Mouse (Mus musculus): Measurements from ENCODE around the gene Prkce.

Prkce gene

DNA sequence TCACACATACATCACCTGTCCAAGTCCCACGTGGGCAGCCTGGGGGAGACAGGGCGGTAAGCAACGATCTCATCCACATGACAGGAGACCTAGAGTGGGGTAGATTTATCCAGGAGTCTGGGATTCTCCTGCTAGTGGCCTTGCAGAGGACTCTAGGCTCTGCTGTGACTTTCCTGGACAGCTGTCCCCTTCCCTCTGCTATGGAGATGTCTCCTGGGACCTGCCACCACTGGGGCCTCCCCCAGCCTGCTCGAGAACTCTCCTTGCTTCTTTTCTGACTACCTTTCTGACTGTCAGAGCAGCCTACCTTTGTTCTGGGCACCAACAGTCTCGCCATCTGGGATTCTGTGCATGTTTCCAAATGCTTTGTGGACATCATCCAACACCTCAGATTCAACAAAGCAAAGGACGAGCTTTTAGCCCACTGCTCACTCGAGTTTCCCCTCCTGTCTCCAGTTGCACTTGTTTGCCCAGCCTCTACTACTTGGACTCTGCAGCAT, 82.9 kb downstream of the Prkce start:
- in situ Hi-C loops (cut with MboI, MseI) = no loop called here

DNA sequence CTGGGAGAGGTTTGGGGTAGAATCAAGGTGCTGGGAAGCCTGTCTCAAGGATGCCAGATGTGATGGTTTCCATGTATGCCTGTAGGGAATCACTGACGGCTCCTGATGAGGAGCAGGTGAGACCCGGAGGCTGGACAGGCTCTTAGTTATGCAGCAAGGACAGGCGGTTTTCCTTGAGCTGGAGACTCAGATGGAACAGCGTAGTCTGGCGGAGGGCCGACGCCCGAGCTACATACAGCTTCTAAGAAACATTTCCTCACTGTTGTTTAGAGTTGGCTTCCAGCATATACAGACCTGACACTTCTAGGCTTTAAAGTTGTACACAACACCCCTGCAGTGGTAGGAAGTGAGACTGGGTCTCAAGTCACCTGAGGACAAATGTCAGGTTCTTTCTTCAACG, 86.3 kb downstream of the Prkce start:
- in situ Hi-C loops (cut with MboI, MseI) = no loop called here

DNA sequence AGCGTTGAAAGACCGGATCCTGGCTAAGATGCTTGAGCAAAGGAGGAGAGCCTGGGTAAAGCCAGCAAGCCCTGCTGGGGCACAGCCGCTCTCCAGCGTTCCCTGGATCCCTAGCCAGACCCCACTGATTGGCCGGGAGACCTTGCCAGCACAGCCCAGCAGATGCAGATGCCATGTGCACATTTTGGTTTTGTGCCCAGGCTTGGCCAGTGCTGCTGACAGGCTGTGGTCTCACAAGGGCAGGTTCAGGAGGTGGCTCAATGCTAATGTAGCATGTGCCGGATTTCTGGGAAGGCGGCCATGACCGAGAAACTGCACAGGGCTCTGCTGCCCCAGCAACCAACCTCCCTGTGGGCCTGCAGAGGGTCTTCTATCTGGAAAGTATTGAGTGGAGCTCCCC, 86.7 kb downstream of the Prkce start:
- in situ Hi-C loops (cut with MboI, MseI) = no loop called here

DNA sequence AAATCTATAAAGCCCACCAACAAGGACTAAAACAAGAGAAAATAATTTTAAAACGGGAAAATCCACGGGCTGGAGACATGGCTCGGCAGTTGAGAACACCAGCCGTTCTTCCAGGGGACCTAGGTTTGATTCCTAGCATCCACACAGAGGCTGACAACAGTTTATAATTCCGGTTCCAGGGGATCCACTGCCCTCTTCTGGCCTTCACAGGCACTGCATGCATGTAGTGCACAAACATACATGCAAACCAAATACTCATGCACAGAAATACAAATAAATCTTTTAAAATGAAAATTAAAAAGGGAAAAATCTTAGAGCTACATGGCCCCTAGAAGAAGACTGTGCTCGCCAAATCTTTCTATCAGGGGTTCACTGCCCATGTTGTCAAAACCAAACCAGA, 87.4 kb downstream of the Prkce start:
- in situ Hi-C loops (cut with MboI, MseI) = no loop called here

DNA sequence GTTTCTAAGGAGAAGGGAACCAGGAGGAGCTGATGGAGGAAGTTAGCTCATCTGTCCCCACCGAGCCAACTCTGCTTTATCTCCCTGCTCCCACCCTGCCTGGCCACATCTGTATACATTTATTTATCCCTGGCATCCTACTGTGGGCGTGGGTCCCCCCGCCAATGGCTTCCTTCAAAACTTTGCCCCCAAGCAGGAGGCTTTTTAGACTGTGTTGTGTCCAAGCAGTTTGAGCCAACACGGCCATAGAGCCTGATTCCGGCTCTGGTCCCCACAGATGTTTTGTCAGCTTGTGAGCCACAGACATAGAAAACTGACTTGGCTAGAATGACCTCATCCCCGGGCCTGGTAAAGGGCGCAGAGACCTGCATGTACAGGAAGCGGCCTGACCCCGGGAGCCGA, 89.1 kb downstream of the Prkce start:
- in situ Hi-C loops (cut with MboI, MseI) = no loop called here

DNA sequence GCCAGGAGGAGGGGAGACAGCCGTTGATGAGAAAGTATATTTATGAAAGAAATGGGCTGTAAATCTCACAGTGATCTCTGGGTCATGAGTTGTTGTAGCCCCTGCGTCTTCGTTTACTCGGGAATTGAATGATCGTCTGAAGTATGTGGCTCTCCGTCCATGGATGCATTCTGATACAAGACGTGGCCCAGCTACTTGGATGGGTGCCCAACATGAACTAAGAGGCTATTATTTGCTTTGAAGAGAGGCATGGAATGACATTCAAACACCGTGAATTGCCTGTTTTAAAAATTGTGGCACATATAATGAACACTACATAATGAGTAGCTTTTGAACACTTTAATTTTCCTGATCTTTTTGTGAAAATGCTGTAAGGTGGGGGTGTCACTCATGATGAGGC, 93.5 kb downstream of the Prkce start:
- in situ Hi-C loops (cut with MboI, MseI) = no loop called here

DNA sequence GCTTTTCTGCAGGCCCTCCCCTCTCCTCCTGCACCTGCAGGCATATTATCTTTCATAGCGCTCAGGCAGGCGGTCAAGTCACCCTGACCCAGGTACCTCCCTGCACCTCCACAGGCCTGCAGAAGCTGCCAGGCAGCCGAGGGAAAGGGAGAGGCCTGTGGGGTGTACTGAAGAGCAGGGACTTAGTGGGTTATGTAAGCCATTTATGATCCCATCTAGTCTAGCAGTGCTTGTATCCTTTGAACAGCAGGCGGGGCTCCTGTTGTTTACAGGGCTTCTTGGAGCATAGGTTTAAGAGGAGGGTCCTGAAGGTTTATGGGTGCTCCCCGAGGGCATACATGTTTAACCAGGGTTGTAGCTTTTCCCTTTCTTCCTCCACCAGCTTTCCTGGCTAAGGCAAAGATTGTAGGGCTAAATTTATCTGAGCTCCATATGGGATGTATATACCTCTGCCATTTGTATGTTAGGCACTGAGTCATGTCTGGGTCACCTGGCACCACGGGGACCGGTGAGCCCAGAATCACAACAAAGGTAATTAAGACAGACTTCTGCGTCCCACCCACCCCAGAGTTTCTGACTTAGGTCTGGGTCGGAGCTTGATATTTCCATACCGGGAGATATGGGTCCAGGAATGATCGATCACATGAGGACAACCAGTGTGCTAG, 96.5 kb downstream of the Prkce start:
- in situ Hi-C loops (cut with MboI, MseI) = no loop called here

DNA sequence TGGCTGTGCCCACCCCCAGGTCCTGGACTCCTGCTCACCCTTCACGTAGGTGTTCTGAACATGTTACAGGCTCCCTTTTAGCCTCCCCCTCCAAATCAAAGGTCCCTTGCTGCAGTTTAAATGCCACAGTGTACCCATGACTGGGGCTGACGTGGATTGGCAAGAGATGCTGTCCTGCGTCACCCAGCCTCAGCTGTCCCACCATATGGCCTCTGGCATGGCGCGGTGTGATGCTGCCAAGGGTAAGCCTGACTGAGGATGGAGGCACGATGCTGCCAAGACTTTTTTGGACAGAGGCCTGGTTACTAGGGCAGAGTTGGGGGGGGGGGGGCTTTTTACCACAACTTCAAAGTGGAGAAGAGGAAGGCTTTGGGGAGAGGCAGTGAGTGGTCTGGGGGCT, 98.5 kb downstream of the Prkce start:
- in situ Hi-C loops (cut with MboI, MseI) = no loop called here

DNA sequence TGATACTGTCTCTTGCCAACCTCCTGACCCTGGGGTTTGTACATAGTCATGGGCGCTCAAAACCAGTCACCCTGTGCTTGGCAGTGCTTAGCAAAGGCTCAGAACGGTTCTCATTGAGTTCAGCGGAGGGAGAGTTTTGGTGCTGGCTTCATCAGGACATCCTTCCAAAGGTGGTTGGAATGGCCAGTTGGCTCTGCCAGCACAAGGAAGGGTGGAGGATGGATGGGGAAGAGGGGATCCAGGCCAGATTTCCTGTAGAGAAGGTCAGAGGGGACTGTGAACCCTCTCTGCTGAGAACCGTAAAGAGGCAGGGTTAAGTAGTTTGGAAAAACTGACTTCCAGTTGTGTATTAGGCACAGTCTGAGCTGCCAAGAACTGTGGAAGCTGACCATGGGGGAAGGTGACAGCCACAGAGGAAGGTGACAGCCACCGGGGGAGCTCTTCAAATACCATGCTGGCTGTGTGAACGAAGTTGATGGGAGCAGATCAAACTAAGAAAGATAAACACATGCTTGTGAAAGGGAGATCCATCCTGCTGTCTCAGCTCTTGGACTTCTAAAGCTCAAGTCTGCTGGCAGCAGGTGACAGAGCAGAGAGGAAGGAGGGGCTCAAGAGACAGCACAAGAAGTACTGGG, 99.7 kb downstream of the Prkce start:
- in situ Hi-C loops (cut with MboI, MseI) = no loop called here

DNA sequence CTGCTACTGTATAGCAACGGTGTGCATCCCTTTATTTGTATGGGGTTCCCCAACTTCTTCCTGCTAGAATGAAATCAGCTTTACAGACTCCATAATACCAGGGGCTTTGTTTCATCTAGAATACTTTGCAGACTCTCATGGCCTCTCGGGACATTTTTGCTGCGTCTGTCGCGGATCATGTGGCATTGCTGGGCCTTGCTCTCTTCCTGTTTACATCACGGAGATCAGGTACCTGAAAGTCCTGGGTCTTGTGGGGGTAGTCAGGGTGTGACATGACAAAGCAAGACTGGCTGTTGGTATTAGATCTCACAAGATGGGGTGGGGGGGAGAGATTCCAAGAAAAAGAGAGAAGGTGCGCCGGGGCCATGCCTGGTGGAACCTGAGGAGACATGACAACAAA, 102.1 kb downstream of the Prkce start:
- in situ Hi-C loops (cut with MboI, MseI) = no loop called here

DNA sequence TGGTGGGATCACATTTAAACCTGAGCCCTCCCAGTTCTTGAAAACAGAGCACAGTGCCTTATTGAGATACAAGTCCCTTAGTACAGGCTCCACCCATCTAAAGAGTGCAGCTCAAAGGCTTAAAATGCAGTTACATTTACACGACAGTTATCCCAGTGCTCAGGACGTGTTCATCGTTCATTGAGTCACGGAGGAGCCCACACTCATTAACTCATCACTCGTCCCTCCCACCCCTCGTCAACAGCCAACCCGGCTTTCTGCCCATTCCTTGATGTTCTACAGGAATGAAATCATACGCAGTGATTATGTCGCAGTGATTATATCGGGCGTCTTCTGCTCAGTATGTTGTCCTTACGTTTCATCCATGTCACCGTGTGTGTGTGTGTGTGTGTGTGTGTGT, 102.9 kb downstream of the Prkce start:
- in situ Hi-C loops (cut with MboI, MseI) = no loop called here

DNA sequence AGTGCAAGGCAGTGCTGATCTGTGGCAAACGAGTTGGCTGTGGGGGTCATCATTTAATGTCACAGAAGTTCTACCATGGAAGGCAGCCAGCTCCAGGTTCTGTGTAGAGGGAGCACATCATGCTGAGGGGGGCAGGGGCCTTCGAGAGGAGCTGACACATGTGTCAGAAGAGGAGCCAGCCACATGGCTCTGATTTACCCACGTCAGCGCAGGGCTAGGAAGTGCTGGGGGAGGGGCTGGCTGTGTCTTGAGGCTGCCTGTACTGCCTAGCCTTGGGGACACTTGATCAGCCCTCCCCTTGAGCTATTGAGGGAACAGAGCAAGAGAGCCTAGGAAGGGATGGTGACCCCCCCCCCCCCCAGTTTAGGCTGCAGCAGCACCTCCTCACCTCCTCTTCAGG, 103.7 kb downstream of the Prkce start:
- in situ Hi-C loops (cut with MboI, MseI) = no loop called here

DNA sequence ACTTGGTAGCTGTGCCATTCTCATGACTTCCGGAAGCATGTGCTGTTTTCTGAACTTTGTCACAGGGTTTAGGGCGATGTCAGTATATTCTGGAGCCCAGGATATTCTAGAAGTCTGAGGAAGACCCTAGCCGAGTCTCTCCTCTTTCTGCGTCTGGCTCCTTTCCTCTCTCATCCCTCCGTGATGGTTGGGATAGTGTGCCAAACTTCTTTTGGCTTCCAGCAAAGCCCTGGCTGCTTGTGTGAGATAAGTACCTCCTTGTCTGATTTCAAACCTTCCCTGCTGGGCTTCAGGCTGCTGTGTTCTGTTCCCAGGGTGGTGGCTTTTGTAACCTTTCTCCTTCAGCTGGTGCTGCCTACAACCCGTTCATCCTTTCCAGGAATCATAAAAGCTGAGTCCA, 105.4 kb downstream of the Prkce start:
- in situ Hi-C loops (cut with MboI, MseI) = no loop called here

DNA sequence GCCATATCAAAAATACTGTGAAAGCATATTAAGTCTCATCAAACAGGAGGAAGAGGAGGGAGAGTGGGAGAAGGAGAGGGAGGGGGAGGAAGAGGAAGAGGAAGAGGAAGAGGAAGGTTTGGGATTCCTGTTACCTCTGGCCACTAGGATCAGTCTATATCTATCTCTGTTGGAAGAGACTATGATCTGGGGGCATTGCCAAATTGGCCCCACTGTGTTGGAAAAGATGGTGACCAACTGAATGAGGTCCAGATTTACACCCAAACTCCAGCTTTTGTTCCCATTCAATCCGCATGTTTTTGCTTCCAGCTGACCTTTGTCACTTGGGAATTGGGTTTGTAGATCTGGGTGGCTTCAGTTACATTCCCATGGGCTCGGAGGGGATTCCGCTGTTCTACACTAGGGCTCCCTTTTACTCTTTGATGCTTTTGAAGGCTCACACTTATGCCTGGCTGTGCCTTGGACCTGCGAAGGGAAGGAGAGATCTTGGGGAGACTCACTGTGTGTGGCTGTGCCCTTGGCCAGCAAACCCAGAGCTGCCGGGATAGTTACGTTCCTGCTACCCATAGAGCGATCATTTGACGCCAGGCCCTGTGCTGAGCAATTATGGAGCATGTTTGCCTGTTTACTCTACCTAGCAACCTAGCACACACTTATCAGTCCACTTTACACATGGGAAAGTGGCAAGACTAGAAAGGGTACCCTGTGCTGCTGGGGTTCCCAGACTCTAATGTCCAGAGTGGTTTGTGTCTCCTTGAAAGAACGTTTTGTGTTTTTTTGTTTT, 106.2 kb downstream of the Prkce start:
- in situ Hi-C loops (cut with MboI, MseI) = no loop called here

DNA sequence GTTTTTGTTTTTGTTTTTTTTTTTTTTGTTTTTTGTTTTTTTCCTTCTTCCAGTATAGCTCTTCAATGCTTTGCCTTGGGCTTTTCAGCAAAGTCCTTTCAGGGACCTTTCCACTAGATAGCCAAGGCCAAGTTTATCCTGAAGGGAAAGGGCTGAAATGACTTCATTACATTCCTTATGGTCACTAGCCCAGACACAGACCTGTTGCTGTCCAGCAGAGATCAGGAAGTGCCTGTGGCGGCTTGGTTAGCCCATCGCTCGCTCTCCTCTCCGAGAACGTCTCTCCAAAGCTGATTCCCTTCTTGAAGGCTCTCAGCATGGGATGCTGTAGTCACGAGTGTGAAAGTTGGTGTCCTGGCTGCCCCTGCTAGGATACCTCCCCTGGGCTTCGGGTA, 106.8 kb downstream of the Prkce start:
- in situ Hi-C loops (cut with MboI, MseI) = no loop called here

DNA sequence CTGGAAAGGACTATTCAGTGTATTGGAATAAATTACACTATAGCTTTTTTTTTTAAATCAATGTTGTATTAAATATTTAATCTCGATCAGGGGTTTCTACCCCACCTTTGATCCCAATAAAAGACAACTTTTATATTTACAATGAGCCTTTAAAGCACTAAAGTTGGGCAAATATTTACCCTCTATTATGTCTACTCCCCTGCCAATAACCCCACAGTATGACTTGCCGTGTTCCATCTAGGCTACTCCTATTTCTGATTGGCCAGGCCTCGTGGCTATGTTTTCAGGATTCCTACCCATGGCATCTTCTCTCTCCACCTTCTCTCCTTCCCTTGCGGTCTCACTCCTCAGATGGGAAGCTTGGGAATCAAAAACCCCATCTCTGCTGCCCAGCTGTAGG, 108.8 kb downstream of the Prkce start:
- in situ Hi-C loops (cut with MboI, MseI) = no loop called here

DNA sequence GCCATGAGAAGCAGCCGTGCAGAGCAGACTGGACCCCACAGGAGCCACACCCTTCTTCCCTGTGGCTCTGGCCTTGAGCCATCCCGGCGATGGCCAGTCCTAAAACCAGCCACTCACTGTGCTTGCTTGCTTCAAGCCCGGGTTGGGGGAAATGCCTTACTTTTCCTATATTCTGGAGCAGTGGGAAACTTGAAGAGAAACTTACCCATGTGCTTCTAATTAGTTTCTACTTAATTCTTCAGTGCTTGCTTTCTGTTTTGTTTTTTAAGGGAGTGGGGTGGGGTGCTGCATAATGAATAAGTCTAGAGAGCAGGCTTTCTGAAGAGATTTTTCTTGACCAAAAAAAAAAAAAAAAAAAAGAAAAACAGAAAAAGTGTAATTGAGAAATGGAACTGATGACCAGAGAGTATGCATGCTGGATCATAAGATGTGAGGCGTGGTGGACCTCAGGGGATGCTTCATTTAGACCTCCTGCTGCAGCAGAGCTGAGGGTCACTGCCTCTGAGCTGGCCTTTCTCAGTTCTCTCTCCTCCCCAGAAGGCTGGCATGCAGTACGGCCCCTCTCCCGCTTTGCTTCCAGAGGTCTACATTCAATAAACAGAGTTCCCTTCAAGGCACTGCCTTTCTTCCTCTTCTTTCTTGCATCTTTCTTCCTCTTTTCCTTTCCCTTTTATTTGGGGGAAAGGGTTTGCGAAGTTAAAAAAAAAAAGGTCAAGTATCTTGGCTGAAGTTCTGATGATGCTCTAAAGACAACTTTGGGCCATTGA, 109.6 kb downstream of the Prkce start:
- in situ Hi-C loops (cut with MboI, MseI) = no loop called here

DNA sequence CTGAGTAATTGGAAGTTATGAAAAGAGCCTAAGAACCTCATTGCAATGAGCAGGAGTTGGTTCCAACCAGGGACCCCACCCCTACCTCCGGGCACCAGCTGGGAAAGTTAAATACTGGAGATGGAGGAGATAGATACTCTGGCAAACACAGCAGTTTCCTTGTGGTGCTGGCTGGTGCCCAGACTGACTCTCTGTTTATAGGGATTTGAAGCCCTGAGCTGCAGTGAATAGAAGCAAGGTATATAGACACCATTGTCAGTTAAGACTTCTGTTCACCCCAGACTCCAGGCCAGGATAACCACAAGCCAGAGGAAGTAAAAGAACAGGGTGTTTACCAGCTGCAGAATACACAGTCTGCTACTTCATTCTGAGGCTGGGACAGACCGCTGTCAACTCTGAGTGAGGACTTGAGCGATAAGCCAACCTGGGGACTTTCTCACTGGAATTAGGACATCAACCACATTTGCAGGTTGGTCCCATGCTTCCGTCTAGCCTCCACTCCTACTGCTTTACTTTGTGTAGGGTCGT, 110.5 kb downstream of the Prkce start:
- in situ Hi-C loops (cut with MboI, MseI) = no loop called here

DNA sequence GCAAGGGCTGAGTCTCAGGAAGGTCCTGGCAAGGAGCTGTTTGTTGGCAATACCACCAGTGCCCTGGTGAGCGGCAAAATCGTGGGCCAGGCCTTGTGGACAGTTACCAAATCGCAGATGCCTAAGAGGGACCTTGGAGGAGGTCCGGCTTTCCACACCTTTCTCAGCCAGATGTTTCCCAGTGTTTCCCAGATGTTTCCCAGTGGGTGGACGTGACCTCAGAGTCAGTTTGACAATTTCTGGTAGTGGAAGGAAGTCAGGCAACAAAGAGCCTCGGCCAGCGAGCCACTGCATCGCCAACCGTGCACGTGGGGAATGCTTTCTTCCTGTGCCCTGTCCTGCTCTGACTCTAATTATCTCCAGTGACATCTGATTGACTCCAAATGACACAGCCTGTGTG, 112.2 kb downstream of the Prkce start:
- in situ Hi-C loops (cut with MboI, MseI) = no loop called here

DNA sequence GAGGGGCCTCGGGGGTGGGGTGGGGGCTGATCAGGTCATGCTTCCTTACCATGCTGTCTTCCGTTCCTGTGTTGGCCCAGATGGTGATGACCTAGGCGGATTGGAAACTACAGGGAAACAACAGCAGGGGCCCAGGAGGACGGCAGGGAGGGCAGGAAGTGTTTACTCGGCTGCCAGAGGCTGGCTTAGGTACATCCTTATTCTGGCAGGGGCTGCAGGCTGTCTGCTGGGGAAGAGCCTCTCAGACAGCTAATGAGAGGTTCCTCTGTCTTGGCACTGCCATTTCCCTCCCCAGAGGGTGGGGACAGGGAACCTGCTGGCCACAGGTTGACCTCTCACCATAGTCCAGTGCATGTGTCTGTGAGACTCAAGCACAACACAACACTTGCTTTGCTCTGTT, 116.2 kb downstream of the Prkce start:
- in situ Hi-C loops (cut with MboI, MseI) = no loop called here

DNA sequence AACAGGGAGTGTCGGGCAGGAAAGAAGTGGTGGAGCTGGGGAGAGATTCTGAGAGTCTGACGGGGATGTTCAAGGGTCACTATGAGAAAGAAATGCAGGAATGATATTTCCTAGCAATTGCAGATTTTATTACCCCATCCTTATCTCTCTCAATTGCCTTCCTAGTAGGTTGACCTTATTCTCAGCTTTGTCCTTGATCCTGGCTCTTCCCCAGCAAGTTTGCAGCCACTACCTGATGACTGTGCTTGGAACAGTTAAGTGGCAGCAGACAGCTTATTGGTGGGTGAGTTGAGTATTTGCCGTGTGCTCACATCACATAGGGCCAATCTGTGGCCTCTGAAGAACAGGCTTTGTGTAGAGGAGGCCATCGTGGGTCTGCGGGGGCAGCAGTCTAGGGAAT, 117.5 kb downstream of the Prkce start:
- in situ Hi-C loops (cut with MboI, MseI) = no loop called here

DNA sequence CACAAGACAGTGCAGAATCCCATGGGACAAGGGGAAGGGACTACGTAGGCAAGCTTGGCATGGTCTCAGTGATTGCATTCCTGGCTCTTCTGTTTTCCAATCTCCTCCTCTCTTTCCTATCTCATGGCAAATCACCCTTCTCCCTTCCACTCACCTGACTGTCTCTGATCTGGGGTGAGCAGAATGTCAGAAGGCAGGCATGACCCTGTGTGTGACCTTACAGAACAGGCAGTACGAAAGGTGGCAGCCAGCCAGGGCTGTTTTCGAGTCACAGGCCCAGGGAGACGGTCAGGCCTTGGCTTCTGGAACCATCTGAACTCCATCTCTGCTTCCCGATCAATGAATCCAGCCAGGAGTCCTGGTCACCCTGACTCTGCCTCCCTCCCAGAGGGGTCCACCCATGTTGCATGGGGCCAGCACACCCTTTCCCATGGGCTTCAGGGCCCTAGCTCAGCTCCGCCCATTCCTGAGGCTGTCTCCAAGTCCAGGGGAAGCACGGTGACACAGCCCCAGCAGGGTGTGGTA, 119.2 kb downstream of the Prkce start:
- in situ Hi-C loops (cut with MboI, MseI) = no loop called here

All from T-helper 17 cell (primary cell).